Mouse (Mus musculus): Measurements from ENCODE around the gene Strada. TPM values are rescaled to one million over a fixed set of nuclear protein-coding genes. Genes with fewer than 3 reads are reported as not detected.
"Not testable (repeated sequence)": the region's sequence is repeated elsewhere in the genome, so short reads cannot be mapped to it uniquely, and the experiment has no call there.

The Strada gene
- polyA plus RNA-seq, 1 experiment, result 21.3 TPM

- TF ChIP-seq MYOD1 (IDR thresholded peaks at IDR 0.05; ENCODE audit: control insufficient read depth, insufficient read length, low read depth) (no peak), USF1 (IDR thresholded peaks at IDR 0.05; ENCODE audit: low read depth) (no peak), CEBPB (IDR thresholded peaks at IDR 0.05; ENCODE audit: low read depth) (no peak), FOSL1 (IDR thresholded peaks at IDR 0.05; ENCODE audit: insufficient read depth, low read length, poor library complexity, severe bottlenecking) (no peak), MAX (IDR thresholded peaks at IDR 0.05) (no peak), MYOG (IDR thresholded peaks at IDR 0.05; ENCODE audit: control insufficient read depth, extremely low read depth, insufficient read length) (no peak), CTCF (IDR thresholded peaks at IDR 0.05; ENCODE audit: control insufficient read depth, insufficient read depth, insufficient read length) (no peak)
- H3ac ChIP-seq (ENCODE audit: control insufficient read depth, insufficient read length, low read depth), result no peak overlapping the region
- peaks cover 94% of the 10 kb centered on the region for H3K36me3 ChIP-seq (ENCODE audit: control insufficient read depth, insufficient read depth)
- no peaks in the 10 kb centered on the region for H3K27me3 ChIP-seq (ENCODE audit: control insufficient read depth, insufficient read depth, insufficient read length)
- no peak overlapping the region for H3K4me3 ChIP-seq (ENCODE audit: insufficient read depth, poor library complexity, severe bottlenecking)
- H3K79me2 ChIP-seq (ENCODE audit: control insufficient read depth, insufficient read depth), result no peaks in the 10 kb centered on the region
- peaks cover 2% of the 10 kb centered on the region for H3K79me3 ChIP-seq (ENCODE audit: low read depth)
Observed at GRCm38 (mm10) chr11:106201337-106202122, 438 bp downstream of the Strada start.

GRCm38 (mm10) chr11:106200756-106201155 lies 1.2 kb downstream of the Strada start:
- TF ChIP-seq MYOG (IDR thresholded peaks at IDR 0.05; ENCODE audit: control insufficient read depth, extremely low read depth, insufficient read length) (no peak), MYOD1 (IDR thresholded peaks at IDR 0.05; ENCODE audit: control insufficient read depth, insufficient read length, low read depth) (no peak), FOSL1 (IDR thresholded peaks at IDR 0.05; ENCODE audit: insufficient read depth, low read length, poor library complexity, severe bottlenecking) (no peak), CTCF (IDR thresholded peaks at IDR 0.05; ENCODE audit: control insufficient read depth, insufficient read depth, insufficient read length) (no peak), CEBPB (IDR thresholded peaks at IDR 0.05; ENCODE audit: low read depth) (no peak), USF1 (IDR thresholded peaks at IDR 0.05; ENCODE audit: low read depth) (no peak), MAX (IDR thresholded peaks at IDR 0.05) (no peak)
- Histone ChIP-seq H3K79me3 (ENCODE audit: low read depth) (peaks cover 2% of the 10 kb centered on the region), H3K4me3 (ENCODE audit: insufficient read depth, poor library complexity, severe bottlenecking) (no peak overlapping the region), H3K27me3 (ENCODE audit: control insufficient read depth, insufficient read depth, insufficient read length) (no peaks in the 10 kb centered on the region), H3K36me3 (ENCODE audit: control insufficient read depth, insufficient read depth) (peaks cover 89% of the 10 kb centered on the region), H3ac (ENCODE audit: control insufficient read depth, insufficient read length, low read depth) (no peak overlapping the region), H3K79me2 (ENCODE audit: control insufficient read depth, insufficient read depth) (no peaks in the 10 kb centered on the region)

DNA sequence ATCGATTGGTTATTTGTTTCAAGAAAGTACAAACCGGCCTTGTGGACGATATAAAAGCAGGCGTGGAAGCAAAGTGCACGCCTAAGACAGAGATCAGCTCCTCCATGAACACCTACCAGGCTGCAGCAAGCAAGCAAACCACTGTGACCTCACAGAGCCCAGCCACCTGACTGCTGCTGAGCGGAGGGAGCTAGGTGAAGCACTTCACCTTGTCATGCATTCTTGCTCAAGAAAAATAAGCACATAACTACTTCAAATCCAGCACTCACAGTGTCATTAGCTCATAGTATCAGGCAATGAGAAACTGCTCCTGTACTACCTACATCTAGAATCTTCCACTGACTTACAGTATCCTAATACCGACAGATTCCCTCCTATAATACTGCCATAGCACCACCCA lies 2.0 kb downstream of the Strada start:
- not testable (repeated sequence) for H3K27me3 ChIP-seq (ENCODE audit: control insufficient read depth, insufficient read depth, insufficient read length); H3K79me2 ChIP-seq (ENCODE audit: control insufficient read depth, insufficient read depth); H3ac ChIP-seq (ENCODE audit: control insufficient read depth, insufficient read length, low read depth); H3K79me3 ChIP-seq (ENCODE audit: low read depth); H3K4me3 ChIP-seq (ENCODE audit: insufficient read depth, poor library complexity, severe bottlenecking)
- peaks cover 82% of the 10 kb centered on the region for H3K36me3 ChIP-seq (ENCODE audit: control insufficient read depth, insufficient read depth)

GRCm38 (mm10) chr11:106198277-106198676 lies 3.7 kb downstream of the Strada start:
- Histone ChIP-seq H3K4me3 (ENCODE audit: insufficient read depth, poor library complexity, severe bottlenecking) (no peak overlapping the region), H3K79me2 (ENCODE audit: control insufficient read depth, insufficient read depth) (no peaks in the 10 kb centered on the region), H3K36me3 (ENCODE audit: control insufficient read depth, insufficient read depth) (peaks cover 64% of the 10 kb centered on the region), H3ac (ENCODE audit: control insufficient read depth, insufficient read length, low read depth) (no peak overlapping the region), H3K79me3 (ENCODE audit: low read depth) (peaks cover 2% of the 10 kb centered on the region), H3K27me3 (ENCODE audit: control insufficient read depth, insufficient read depth, insufficient read length) (no peaks in the 10 kb centered on the region)
- TF ChIP-seq USF1 (IDR thresholded peaks at IDR 0.05; ENCODE audit: low read depth), result no peak
- TF ChIP-seq CTCF (IDR thresholded peaks at IDR 0.05; ENCODE audit: control insufficient read depth, insufficient read depth, insufficient read length), result no peak
- TF ChIP-seq MYOD1 (IDR thresholded peaks at IDR 0.05; ENCODE audit: control insufficient read depth, insufficient read length, low read depth), result no peak
- TF ChIP-seq CEBPB (IDR thresholded peaks at IDR 0.05; ENCODE audit: low read depth), result no peak
- TF ChIP-seq FOSL1 (IDR thresholded peaks at IDR 0.05; ENCODE audit: insufficient read depth, low read length, poor library complexity, severe bottlenecking), result no peak
- TF ChIP-seq MAX (IDR thresholded peaks at IDR 0.05), result no peak
- no peak for TF ChIP-seq MYOG (IDR thresholded peaks at IDR 0.05; ENCODE audit: control insufficient read depth, extremely low read depth, insufficient read length)

GRCm38 (mm10) chr11:106195341-106195740 lies 6.6 kb downstream of the Strada start:
- H3K4me3 ChIP-seq (ENCODE audit: insufficient read depth, poor library complexity, severe bottlenecking), result no peak overlapping the region
- peaks cover 37% of the 10 kb centered on the region for H3K36me3 ChIP-seq (ENCODE audit: control insufficient read depth, insufficient read depth)
- no peak overlapping the region for H3ac ChIP-seq (ENCODE audit: control insufficient read depth, insufficient read length, low read depth)
- H3K79me2 ChIP-seq (ENCODE audit: control insufficient read depth, insufficient read depth), result peaks cover 16% of the 10 kb centered on the region
- no peaks in the 10 kb centered on the region for H3K79me3 ChIP-seq (ENCODE audit: low read depth)
- no peak for TF ChIP-seq MYOD1 (IDR thresholded peaks at IDR 0.05; ENCODE audit: control insufficient read depth, insufficient read length, low read depth)
- no peak for TF ChIP-seq USF1 (IDR thresholded peaks at IDR 0.05; ENCODE audit: low read depth)
- no peak for TF ChIP-seq CTCF (IDR thresholded peaks at IDR 0.05; ENCODE audit: control insufficient read depth, insufficient read depth, insufficient read length)
- no peak for TF ChIP-seq MAX (IDR thresholded peaks at IDR 0.05)
- TF ChIP-seq FOSL1 (IDR thresholded peaks at IDR 0.05; ENCODE audit: insufficient read depth, low read length, poor library complexity, severe bottlenecking), result no peak
- TF ChIP-seq MYOG (IDR thresholded peaks at IDR 0.05; ENCODE audit: control insufficient read depth, extremely low read depth, insufficient read length), result no peak
- TF ChIP-seq CEBPB (IDR thresholded peaks at IDR 0.05; ENCODE audit: low read depth), result no peak
- no peaks in the 10 kb centered on the region for H3K27me3 ChIP-seq (ENCODE audit: control insufficient read depth, insufficient read depth, insufficient read length)

GRCm38 (mm10) chr11:106194891-106195290 lies 7.1 kb downstream of the Strada start:
- Histone ChIP-seq H3K79me3 (ENCODE audit: low read depth) (no peaks in the 10 kb centered on the region), H3K79me2 (ENCODE audit: control insufficient read depth, insufficient read depth) (peaks cover 19% of the 10 kb centered on the region), H3K4me3 (ENCODE audit: insufficient read depth, poor library complexity, severe bottlenecking) (no peak overlapping the region), H3K36me3 (ENCODE audit: control insufficient read depth, insufficient read depth) (peaks cover 33% of the 10 kb centered on the region), H3K27me3 (ENCODE audit: control insufficient read depth, insufficient read depth, insufficient read length) (no peaks in the 10 kb centered on the region), H3ac (ENCODE audit: control insufficient read depth, insufficient read length, low read depth) (no peak overlapping the region)
- no peak for TF ChIP-seq CTCF (IDR thresholded peaks at IDR 0.05; ENCODE audit: control insufficient read depth, insufficient read depth, insufficient read length)
- no peak for TF ChIP-seq USF1 (IDR thresholded peaks at IDR 0.05; ENCODE audit: low read depth)
- no peak for TF ChIP-seq FOSL1 (IDR thresholded peaks at IDR 0.05; ENCODE audit: insufficient read depth, low read length, poor library complexity, severe bottlenecking)
- no peak for TF ChIP-seq CEBPB (IDR thresholded peaks at IDR 0.05; ENCODE audit: low read depth)
- no peak for TF ChIP-seq MYOD1 (IDR thresholded peaks at IDR 0.05; ENCODE audit: control insufficient read depth, insufficient read length, low read depth)
- no peak for TF ChIP-seq MYOG (IDR thresholded peaks at IDR 0.05; ENCODE audit: control insufficient read depth, extremely low read depth, insufficient read length)
- TF ChIP-seq MAX (IDR thresholded peaks at IDR 0.05), result no peak

All from C2C12 (cell line).